Mouse (Mus musculus) olfactory bulb, adult 2 months (tissue): ENCODE data around the gene Nsd2.
A peak's percentile ranks its signal among the peaks of the same experiment; 100 is the strongest.

ENCODE experiments used
- CTCF ChIP-seq: fragments of 200-500 bp; IDR thresholded peaks from 2 replicates; pipeline ENCODE4 v1.5.1; 2012; ENCODE audit warnings: low read depth, mild to moderate bottlenecking, low read length, moderate library complexity; ENCODE audit not compliant: insufficient read depth
- POLR2A ChIP-seq: fragments of 200-500 bp; IDR thresholded peaks from 2 replicates; pipeline ENCODE4 v1.6.1; 2012; ENCODE audit warnings: mild to moderate bottlenecking, low read depth, low read length, moderate library complexity; ENCODE audit not compliant: insufficient read depth

DNA sequence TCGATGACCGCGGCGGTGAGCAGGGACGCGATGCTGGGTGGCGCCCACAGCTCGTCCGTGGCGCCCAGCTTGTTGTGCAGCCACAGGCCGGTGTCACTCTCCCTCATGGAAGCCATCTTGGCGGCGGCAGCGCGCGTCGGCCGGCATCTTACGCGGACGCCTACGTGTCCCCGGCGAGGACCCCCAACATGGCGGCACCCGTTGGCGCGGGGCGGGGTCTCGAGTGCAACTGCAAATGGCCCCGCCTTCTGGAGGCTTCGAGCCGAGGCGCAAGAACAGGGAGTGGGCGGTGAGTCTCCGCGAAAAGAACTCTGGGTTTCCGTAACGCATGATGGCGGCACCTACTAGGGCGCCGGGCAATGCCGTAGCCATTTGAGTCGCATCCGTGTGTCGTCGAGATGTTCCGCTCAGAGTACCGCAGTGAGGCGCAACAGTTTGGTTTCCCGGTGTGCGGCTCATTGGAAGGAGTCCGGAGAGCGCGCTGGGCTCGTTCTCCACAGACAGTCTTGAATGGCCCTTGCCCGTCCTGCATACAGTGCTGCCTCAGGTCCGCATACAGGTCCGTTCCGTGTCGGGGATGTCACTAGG, 115.7 kb downstream of the Nsd2 start, which contains the start of gene Nelfa:
- TF ChIP-seq CTCF (0 out of 2 replicates have a peak, but pooled peaks have one; percentile 10), POLR2A (peak; percentile 67; the same call in 1 of the 2 replicates)
